Mouse (Mus musculus) mesoderm, embryonic 11.5 days (tissue): ENCODE results near the gene Pld3.

Experiments used
- DNase-seq: peaks from one replicate; pipeline ENCODE4 v3.0.0-alpha.2; 2012; ENCODE audit warnings: low read depth, low spot score

Gene Pld3

DNA sequence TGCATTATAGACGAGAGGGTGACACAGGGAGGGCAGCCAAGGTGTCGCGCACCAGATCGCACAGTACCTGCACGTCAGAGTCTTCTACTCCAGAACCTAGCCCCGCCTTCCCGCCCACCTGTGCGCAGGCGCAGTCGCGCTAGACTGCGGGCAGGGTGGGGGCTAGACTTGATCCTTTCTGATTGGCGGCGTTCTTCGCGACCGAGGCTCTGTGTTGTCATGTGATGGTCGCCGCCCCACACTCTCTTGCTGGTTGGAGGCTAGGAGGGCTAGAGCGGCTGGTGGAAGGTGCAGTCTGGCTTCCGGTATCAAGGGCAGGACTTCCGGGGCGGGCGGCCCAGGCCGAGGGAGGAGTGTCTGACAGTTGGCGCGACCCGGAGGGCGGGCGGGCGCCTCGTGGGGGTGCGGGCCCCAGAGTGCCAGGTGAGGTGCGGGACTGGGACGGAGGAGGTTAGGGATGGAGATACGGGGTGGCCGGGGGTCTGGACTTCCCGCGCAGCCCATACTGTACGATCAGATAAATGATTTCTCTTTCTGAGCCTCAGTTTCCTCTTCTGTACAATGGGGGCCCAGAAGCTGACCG, at the start of gene Pld3, which contains the start of gene 2310022A10Rik:
Pld3 (minus strand) TSS at position 288 of the 583 bp plus-strand sequence.
2310022A10Rik (plus strand) TSS at position 303 of the 583 bp plus-strand sequence.
- peak; percentile 95 for DNase-seq

DNA sequence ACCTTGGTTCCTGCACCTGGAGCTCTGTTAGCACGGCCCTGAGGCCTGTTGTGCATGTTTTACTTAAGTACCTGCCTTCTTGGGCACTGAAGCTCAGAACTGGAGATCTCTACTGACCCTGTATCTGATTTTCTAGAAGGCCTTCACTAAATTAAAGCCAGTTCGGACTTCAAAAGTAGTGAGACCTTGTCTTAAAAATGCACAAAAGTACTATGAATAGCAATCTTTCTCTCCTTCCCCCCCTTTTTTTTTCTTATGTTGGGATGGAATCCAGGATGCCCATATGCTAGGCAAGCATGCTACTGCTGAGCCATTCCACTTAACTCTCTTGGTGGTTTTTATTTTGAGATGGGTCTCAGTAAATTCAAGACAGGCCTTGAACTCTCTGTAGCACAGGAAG, 49.1 kb upstream of the Pld3 start:
- no peak for DNase-seq

DNA sequence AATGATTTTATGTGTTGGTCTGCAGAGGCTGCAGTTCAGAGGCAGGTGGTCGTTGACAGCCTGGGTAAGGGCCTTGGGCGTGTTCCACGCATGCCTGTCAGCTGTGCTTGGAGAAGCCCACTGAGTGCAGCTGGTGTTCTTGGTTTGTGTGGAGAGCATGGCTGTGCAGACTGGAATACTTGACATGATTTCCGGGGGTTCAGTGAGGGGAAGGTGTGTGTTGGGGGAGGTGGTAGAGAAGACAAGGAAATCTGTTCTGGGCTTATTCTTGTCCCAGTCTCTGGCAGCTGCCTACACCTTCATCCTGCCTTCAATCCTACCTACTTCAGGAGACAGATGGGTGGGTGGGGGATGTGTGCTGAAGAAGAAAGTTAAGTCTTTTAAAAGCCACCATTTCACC, 48.6 kb upstream of the Pld3 start:
- DNase-seq, result no peak

- no peak for DNase-seq
Measured at GRCm38 (mm10) chr7:27598053-27598452, 45.0 kb upstream of the Pld3 start.

DNA sequence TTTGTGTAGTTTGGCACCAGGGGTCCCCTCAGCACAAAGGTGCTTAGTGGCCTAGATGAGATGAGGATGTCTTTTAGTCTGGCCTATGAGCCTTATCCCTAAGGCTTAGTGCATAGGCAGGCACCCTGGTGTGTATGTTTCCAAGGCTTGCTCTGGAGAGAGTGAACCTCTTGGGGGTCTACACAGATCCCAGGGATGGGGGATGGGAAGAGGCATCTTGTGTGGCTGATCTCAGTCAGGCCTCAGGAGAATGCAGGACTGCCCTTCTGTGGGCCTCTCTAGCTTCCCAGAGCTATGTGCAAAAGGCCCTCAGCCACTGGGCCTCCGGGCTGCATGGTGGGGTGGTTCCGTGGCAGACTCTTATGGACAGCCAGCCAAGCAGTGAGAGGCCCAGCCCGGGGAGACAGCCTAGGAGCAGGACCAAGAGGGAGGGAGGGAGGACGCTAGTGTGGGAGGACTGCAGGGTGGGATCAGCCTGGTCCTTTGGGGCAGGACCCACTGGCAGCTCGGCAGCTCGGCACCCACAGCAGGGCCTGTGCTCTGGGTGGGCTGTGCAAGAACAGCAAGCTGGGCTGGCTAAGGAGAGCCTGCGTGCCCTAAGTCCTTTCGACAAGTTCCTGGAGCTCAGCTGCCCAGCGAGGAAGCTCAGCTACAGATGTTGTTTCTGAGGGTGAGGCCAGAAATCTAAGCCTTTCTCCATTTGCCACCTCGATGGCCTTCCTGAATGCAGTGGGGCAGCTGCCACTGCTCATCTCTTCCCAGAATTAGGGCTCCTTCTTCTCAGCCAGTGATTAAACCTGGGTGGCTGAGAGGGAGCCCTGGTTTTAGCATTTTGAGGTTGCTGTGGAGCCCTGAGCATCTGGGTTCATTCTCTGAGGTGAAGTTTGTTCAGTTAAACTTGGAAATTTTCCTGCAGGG, 43.8 kb upstream of the Pld3 start:
- no peak for DNase-seq

- DNase-seq, result no peak
Measured at GRCm38 (mm10) chr7:27592934-27593645, 40.1 kb upstream of the Pld3 start.

DNA sequence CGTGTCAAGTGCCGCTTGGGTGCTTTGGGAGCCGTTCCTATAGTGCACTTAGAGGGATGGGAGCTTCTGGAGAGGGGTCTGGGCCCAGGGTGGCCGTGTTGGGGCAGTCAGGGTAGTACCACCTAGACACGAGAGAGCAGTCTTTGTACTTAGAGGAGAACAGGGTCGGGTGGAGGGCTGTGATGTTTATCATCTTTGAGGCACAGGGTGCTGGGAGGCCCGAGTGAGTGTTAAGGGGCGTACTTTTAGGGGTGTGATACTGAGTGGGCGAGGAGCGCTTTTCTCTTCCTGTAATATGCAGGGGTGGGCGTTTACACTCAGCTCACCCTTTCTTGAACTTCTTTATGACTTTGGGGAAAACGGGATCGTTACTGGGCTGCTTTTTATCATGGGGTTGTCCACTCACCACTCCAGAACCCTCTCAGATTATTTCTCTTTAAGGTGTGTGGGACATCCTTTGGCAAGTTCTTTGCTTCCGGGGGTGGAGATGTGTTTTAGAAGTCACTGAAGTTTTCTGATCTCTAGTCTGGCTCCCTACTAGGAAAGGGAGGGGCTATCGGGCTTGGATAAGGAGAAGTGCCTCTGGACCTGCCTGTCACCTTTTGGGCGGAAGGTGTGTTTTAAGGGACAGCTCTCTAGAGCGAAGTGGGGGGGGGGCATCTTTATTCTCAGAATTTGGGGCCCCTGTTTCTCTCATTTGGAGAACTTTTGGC, 39.4 kb upstream of the Pld3 start:
- no peak for DNase-seq

DNA sequence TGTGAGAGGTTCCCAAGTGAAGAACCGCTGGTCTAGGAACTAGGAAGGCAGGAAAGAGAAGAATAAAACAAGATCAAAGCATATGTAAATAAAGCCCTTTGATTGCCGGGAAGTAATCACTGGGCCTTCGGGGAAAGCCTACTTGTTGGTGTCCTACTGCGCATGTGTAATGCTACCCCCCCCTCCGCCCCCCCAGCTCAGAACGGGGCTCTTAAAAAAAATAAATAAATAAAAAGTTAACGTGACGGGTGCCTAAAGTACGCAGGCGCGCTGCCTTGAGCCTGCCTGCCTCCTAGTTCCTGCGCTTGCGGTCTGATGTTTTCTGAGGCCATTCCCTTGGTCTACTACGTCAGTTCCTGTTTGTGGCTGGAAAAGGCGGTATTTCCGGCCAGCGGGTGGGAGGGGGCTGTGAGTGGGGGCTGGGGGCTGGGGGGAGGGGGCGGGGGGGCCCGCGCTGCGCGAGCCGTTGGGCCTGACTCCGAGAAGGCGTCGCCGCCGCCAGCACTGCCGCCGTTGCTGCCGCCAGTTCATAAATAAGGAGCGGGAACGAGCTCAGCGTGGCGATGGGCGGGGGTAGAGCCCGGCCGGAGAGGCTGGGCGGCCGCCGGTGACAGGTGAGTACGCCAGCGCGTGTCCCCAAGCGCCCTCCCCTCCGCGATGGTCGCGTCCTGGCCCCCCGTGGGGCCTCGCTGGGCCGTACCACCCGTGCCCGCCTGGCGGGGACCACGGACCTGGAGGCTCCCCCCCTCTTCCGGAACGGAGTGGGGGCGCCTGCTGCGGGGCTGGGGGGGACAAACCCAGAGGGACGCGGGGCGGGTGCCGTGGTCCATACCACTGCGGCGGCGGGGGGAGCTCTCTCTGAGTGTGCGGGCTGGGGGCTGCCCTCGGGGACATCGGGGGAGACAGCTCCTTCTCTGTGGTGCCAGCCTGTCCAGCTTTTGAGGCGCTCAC, 38.5 kb upstream of the Pld3 start, which contains the start of gene Akt2:
Akt2 (plus strand) TSS at position 287 of the 951 bp plus-strand sequence.
- DNase-seq, result peak; percentile 98

- no peak for DNase-seq
Measured at GRCm38 (mm10) chr7:27590566-27591213, 37.7 kb upstream of the Pld3 start.

DNA sequence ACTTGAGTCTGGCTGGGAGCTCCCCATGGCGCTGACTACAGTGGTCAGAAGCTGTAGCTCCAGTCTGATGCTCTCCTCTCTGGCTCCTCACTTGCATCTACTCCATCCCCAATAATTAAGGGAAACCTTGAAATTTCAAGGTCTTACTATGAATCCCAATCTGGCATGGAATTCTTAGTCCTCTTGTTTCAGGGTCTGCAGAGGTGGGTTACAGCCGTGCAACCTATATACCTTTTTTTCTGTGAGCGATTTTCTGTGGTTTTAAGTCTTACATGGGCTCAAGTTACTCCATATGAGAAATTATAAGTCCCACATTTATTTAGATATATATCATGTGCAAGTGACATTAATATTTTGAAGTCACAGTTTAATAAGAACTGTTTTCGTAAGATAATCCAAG, 37.1 kb upstream of the Pld3 start:
- DNase-seq, result no peak

DNA sequence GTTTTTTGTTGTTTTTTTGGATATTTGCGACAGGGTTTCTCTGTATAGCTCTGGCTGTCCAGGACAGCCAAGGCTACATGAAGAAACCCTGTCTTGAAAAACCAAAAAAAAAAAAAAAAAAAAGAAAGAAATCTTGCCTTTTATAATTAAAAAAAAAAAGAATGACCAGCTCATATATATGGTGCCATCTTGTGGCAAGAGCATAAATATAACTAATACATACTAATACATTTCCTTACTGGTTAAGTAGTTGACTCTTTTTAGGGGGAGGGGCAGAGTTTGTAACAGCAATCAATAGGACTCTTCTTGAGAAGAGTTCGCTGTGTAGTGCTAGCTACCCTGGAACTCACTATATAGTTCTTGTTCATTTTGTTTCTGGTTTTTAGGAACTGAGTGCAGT, 34.7 kb upstream of the Pld3 start:
- DNase-seq, result no peak

GRCm38 (mm10) chr7:27586861-27587260, 33.8 kb upstream of the Pld3 start:
- DNase-seq, result no peak

- no peak for DNase-seq
Measured at GRCm38 (mm10) chr7:27580380-27581174, 27.6 kb upstream of the Pld3 start.

- peak; percentile 27 for DNase-seq
Measured at GRCm38 (mm10) chr7:27578465-27578864, 25.4 kb upstream of the Pld3 start.

DNA sequence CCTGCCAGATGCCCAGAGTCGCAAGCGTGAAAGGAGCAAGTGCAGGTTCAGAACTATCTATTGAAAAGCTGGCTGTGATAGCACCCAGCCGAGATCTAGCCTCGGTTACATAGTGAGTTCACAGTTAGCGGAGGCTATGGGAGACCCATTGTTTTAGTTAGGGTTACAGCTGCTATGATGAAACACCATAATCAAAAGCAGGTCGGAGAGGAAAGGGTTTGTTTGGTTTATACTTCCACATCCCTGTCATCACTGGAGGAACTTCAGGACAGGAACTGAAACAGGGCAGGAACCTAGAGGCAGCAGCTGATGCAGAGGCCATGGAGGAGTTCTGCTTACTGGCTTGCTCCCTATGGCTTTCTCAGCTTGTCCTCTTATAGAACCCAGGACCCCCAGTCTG, 24.6 kb upstream of the Pld3 start:
- no peak for DNase-seq

GRCm38 (mm10) chr7:27576914-27577313, 23.9 kb upstream of the Pld3 start:
- no peak for DNase-seq

DNA sequence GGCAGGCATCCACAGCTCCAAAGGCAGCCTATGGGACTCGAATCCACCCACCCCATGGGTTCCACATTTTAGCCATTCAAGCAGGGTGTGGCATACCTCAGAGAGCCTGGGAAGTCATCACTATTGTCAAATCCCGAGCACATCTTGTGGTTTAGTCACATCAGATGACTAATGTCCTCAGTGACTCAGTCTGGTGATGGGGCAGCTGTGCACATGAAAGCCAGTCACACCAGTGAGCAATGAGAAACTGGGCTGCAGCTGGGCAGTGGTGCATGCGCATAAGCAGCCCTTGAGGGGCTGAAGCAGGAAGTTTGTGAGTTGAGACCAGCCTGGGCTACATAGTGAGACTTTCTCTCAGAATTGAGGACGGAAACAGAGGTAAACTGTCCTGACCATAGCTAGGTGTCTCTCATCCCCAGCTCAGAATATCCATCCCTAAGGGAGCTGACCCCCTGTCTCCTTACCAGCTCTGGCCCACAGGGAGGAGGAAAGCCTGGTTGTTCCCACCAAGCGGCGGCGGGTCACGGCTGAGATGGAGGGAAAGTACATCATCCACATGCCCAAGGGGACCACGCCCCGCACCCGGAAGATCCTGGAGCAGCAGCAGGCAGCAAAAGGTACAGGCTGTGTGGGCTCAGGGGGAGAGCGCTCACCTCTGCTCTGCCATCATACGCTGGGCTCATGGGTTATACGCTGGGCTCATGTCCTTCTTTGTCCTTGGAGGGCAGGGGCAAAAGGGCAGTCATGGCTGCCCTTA, 21.3 kb upstream of the Pld3 start:
- DNase-seq, result no peak

GRCm38 (mm10) chr7:27572133-27572532, 19.1 kb upstream of the Pld3 start:
- no peak for DNase-seq
